Mouse (Mus musculus) liver, postnatal 0 days (tissue): ENCODE results near the gene Entr1.

ENCODE experiments used
- CTCF ChIP-seq: sonication (generic); IDR thresholded peaks from 2 replicates; pipeline ENCODE4 v1.5.1; 2016; ENCODE audit warnings: antibody characterized with exemption, low read depth
- EP300 ChIP-seq: IDR thresholded peaks from 2 replicates; pipeline ENCODE4 v1.6.1; 2016; ENCODE audit warnings: antibody characterized with exemption, low read depth, mild to moderate bottlenecking

- no peak for TF ChIP-seq CTCF
- TF ChIP-seq EP300 = no peak
These were observed 1.4 kb downstream of the Entr1 start for GRCm38 (mm10) chr2:26387713-26388112.
